Mouse (Mus musculus) adipocyte (in vitro differentiated cells): ENCODE data around the gene Abca14.

Source experiments
- DNase-seq: peaks from one replicate; pipeline ENCODE4 v3.0.0-alpha.2; 2016; ENCODE audit warnings: low spot score

Gene Abca14

GRCm38 (mm10) chr7:120203789-120204188 is at the start of gene Abca14:
TSS of gene Abca14 (plus strand) at chr7:120203961.
- no peak for DNase-seq

- DNase-seq, result no peak
Observed at GRCm38 (mm10) chr7:120156841-120157409, 46.8 kb upstream of the Abca14 start.

- DNase-seq, result no peak
Observed at GRCm38 (mm10) chr7:120157575-120158061, 46.1 kb upstream of the Abca14 start.

GRCm38 (mm10) chr7:120158121-120158613 is 45.6 kb upstream of the Abca14 start:
- DNase-seq, result no peak

GRCm38 (mm10) chr7:120163581-120164251 is 40.0 kb upstream of the Abca14 start:
- no peak for DNase-seq

- DNase-seq, result no peak
Observed at GRCm38 (mm10) chr7:120172188-120172700, 31.5 kb upstream of the Abca14 start.

- DNase-seq, result no peak
Observed at GRCm38 (mm10) chr7:120173603-120174244, 30.0 kb upstream of the Abca14 start, which contains the start of gene Anks4b. TSS of gene Anks4b (plus strand) at chr7:120173858.

- DNase-seq, result no peak
Observed at GRCm38 (mm10) chr7:120174723-120175504, 28.8 kb upstream of the Abca14 start.

- DNase-seq, result no peak
Observed at GRCm38 (mm10) chr7:120177611-120178010, 26.1 kb upstream of the Abca14 start.

- no peak for DNase-seq
Observed at GRCm38 (mm10) chr7:120178935-120179334, 24.8 kb upstream of the Abca14 start.

GRCm38 (mm10) chr7:120180547-120180946 is 23.2 kb upstream of the Abca14 start:
- DNase-seq, result no peak

GRCm38 (mm10) chr7:120181401-120182230 is 22.1 kb upstream of the Abca14 start:
- DNase-seq, result no peak

- DNase-seq, result no peak
Observed at GRCm38 (mm10) chr7:120182891-120183290, 20.9 kb upstream of the Abca14 start.

- no peak for DNase-seq
Observed at GRCm38 (mm10) chr7:120188946-120189345, 14.8 kb upstream of the Abca14 start.

GRCm38 (mm10) chr7:120189369-120190149 is 14.2 kb upstream of the Abca14 start:
- no peak for DNase-seq

GRCm38 (mm10) chr7:120190150-120190665 is 13.6 kb upstream of the Abca14 start:
- peak; percentile 2 for DNase-seq

- no peak for DNase-seq
Observed at GRCm38 (mm10) chr7:120192207-120192606, 11.6 kb upstream of the Abca14 start.

- no peak for DNase-seq
Observed at GRCm38 (mm10) chr7:120192816-120193215, 10.9 kb upstream of the Abca14 start.

- DNase-seq, result no peak
Observed at GRCm38 (mm10) chr7:120195207-120195606, 8.6 kb upstream of the Abca14 start.

- no peak for DNase-seq
Observed at GRCm38 (mm10) chr7:120201231-120201744, 2.5 kb upstream of the Abca14 start.
